Mouse (Mus musculus) forebrain, embryonic 15.5 days (tissue): ENCODE measurements at regions not wholly inside any gene's neighbourhood (a gene's known extent, or its start where the extent isn't known, plus 50 kb on each side); places are given as distances from the start of the nearest gene placed in this dataset.

Experiments
- ATAC-seq: fragments of 200-750 bp; cut with Nextera tagmentation; replicated peaks from 2 replicates; pipeline ENCODE4 v1.8.0; 2017; ENCODE audit warnings: mild to moderate bottlenecking, moderate TSS enrichment, moderate library complexity
- H3K27ac ChIP-seq: fragments of 300-500 bp; sonication (generic); replicated peaks from 2 replicates; pipeline ENCODE4 v1.5.1; 2015; ENCODE audit warnings: mild to moderate bottlenecking, inconsistent platforms
- H3K27me3 ChIP-seq: fragments of 300-500 bp; sonication (generic); 2 replicates; pipeline ENCODE4 v1.6.1; 2015; ENCODE audit warnings: inconsistent platforms
- H3K36me3 ChIP-seq: fragments of 300-500 bp; sonication (generic); 2 replicates; pipeline ENCODE4 v1.6.1; 2015; ENCODE audit warnings: mild to moderate bottlenecking, inconsistent platforms
- H3K4me1 ChIP-seq: fragments of 300-500 bp; sonication (generic); 2 replicates; pipeline ENCODE4 v1.6.1; 2015; ENCODE audit warnings: inconsistent platforms
- H3K4me2 ChIP-seq: fragments of 300-500 bp; sonication (generic); replicated peaks from 2 replicates; pipeline ENCODE4 v1.6.1; 2015; ENCODE audit warnings: mild to moderate bottlenecking, inconsistent platforms
- H3K4me3 ChIP-seq: fragments of 300-500 bp; sonication (generic); 2 replicates; pipeline ENCODE4 v1.5.1; 2015; ENCODE audit warnings: mild to moderate bottlenecking, inconsistent platforms
- H3K9ac ChIP-seq: fragments of 300-500 bp; sonication (generic); replicated peaks from 2 replicates; pipeline ENCODE4 v1.6.1; 2015; ENCODE audit warnings: mild to moderate bottlenecking, inconsistent platforms
- H3K9me3 ChIP-seq: fragments of 300-500 bp; sonication (generic); 2 replicates; pipeline ENCODE4 v1.6.1; 2016; ENCODE audit warnings: inconsistent platforms
- WGBS: fragments of 180-500 bp; shearing (Covaris S2); methylation state at CpG from one replicate; pipeline ENCODE4 v1.1.7; 2015; ENCODE audit warnings: mixed read lengths; 5-methylcytosine and 5-hydroxymethylcytosine counted together

- Histone ChIP-seq H3K9me3 (no peaks in the 10 kb centered on the region), H3K27ac (no peak overlapping the region), H3K36me3 (no peaks in the 10 kb centered on the region), H3K9ac (no peak overlapping the region), H3K27me3 (no peaks in the 10 kb centered on the region), H3K4me2 (no peak overlapping the region), H3K4me1 (no peaks in the 10 kb centered on the region), H3K4me3 (no peak overlapping the region)
- ATAC-seq = no peak
- WGBS = 82% methylated on average over 3 of the region's 3 CpGs
Measured at GRCm38 (mm10) chr4:89082838-89083237, 54.1 kb upstream of the Mtap start.

- H3K4me3 ChIP-seq = no peak overlapping the region
- no peaks in the 10 kb centered on the region for H3K27me3 ChIP-seq
- H3K4me1 ChIP-seq = no peaks in the 10 kb centered on the region
- no peaks in the 10 kb centered on the region for H3K36me3 ChIP-seq
- WGBS = 83% methylated on average over 9 of the region's 9 CpGs
- no peaks in the 10 kb centered on the region for H3K9me3 ChIP-seq
- H3K9ac ChIP-seq = no peak overlapping the region
- H3K4me2 ChIP-seq = no peak overlapping the region
- no peak for ATAC-seq
- no peak overlapping the region for H3K27ac ChIP-seq
Measured at GRCm38 (mm10) chr4:89078485-89078884, 58.4 kb upstream of the Mtap start.

DNA sequence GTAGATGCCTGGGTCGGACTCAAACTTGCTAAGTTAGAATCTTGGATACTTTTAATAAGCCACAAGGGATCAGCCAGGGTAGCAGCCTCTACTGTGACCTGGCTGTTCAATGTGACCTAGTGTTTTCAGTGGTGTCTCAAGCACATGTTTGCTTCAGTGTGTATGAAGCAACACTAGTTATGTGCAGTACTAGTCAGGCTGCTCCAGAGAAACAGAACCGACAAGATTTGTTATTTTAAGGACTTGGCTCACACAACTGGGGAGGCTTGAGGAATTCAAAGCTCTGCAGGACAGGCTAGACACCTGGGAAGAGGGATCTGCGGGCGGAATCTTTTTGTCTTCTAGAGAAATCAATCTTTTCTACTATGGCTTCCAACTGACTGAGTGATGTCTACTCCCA is 62.2 kb upstream of the Mtap start:
- no peak for ATAC-seq
- H3K4me1 ChIP-seq = no peaks in the 10 kb centered on the region
- no peak overlapping the region for H3K27ac ChIP-seq
- no peaks in the 10 kb centered on the region for H3K36me3 ChIP-seq
- WGBS = 49% methylated on average over 4 of the region's 4 CpGs
- no peaks in the 10 kb centered on the region for H3K9me3 ChIP-seq
- no peak overlapping the region for H3K4me3 ChIP-seq
- no peaks in the 10 kb centered on the region for H3K27me3 ChIP-seq
- no peak overlapping the region for H3K9ac ChIP-seq
- no peak overlapping the region for H3K4me2 ChIP-seq

DNA sequence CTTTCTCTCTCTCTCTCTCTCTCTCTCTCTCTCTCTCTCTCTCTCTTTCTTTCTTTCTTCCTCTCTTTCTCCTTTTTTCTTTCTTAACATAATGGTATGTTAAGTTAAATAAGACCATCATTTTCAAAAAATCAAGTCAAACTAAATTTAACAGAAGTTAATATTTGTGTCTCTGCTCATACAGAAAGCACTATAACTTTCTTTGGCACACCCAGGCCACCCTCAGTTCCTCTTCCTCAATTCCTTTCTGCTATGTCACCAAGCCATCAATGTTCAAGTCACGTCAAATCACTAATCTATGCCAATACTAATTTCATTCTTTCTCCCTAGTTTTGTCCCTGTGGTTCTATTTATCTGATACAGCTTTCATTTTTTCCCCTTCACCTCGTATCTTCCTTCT is 66.5 kb upstream of the Mtap start:
- no peak for ATAC-seq
- Histone ChIP-seq H3K27me3 (no peaks in the 10 kb centered on the region), H3K36me3 (no peaks in the 10 kb centered on the region)

DNA sequence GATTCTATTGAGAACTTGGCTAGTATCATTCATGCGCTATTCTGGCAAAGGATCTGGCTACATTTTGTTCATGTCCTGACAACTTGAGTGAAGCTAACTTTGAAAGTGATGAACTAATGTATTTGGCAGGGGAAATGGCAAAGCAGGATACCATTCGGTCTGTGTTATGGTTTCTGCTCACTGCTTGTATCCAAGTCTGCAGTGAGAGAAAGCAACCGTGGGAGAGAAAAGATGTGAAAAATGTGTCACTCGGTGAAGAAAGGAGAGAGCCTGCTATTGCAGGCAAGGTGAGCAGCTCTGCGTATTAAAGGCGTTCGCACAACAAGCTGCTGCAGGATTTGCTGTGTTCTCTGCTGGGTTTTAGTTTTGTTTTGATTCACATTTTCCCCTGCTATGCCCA is 72.5 kb upstream of the Mtap start:
- H3K4me1 ChIP-seq = no peaks in the 10 kb centered on the region

More for the DNA sequence above, 66.5 kb upstream of the Mtap start:
- H3K4me3 ChIP-seq = no peak overlapping the region
- H3K27ac ChIP-seq = no peak overlapping the region
- H3K4me2 ChIP-seq = no peak overlapping the region
- no peaks in the 10 kb centered on the region for H3K4me1 ChIP-seq
- H3K9me3 ChIP-seq = no peaks in the 10 kb centered on the region
- H3K9ac ChIP-seq = no peak overlapping the region
- WGBS = 86% methylated on average over 2 of the region's 2 CpGs

DNA sequence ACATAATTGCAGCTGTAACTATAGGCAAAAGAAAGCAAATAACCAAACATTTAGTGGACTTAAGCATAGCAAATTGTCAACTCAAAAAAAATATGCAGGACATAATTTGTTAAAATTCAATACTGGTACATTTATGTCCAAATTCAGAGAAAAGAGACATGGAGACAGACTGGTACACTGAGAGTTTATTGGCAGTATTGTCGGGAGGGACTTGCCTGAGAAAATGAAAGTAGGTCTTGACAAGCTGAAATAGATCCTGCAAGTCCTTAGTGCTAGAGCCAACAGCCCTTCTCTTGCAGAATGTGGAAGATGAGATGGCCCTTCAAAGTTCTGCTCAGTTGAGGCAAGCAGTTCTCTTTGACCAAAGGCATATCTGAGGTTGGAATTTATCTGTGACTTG is 74.5 kb upstream of the Mtap start:
- 76% methylated on average over 1 of the region's 1 CpGs for WGBS
- no peak overlapping the region for H3K4me2 ChIP-seq

More for the DNA sequence above, 72.5 kb upstream of the Mtap start:
- H3K27ac ChIP-seq = no peak overlapping the region
- no peak overlapping the region for H3K9ac ChIP-seq
- no peak overlapping the region for H3K4me3 ChIP-seq
- no peak overlapping the region for H3K4me2 ChIP-seq
- 67% methylated on average over 7 of the region's 7 CpGs for WGBS
- no peak for ATAC-seq
- no peaks in the 10 kb centered on the region for H3K9me3 ChIP-seq
- H3K27me3 ChIP-seq = no peaks in the 10 kb centered on the region
- H3K36me3 ChIP-seq = no peaks in the 10 kb centered on the region

DNA sequence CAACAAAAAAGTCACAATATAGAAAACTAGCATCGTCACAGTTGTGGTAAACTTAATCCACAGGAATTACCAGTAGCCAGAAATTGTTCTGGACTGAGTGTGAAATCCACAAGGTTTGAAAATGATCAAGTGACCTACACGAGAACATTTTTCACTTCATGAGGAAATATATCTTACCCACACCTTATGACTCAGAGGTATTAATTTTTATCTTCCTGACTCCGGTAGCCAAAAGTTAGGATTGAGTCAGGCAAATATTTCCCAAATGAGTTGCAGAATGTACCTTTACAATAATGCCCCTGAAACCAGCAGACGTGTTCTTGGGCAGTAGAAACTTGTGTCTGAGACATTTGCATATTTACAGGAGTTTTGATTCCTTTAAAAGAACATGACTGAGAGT is 75.3 kb upstream of the Mtap start:
- Histone ChIP-seq H3K27ac (no peak overlapping the region), H3K4me1 (no peaks in the 10 kb centered on the region)
- ATAC-seq = no peak

More for the DNA sequence above, 74.5 kb upstream of the Mtap start:
- Histone ChIP-seq H3K4me1 (no peaks in the 10 kb centered on the region), H3K27ac (no peak overlapping the region), H3K9me3 (no peaks in the 10 kb centered on the region), H3K9ac (no peak overlapping the region), H3K36me3 (no peaks in the 10 kb centered on the region), H3K27me3 (no peaks in the 10 kb centered on the region), H3K4me3 (no peak overlapping the region)
- ATAC-seq = no peak

GRCm38 (mm10) chr4:89057573-89057972 is 79.3 kb upstream of the Mtap start:
- Histone ChIP-seq H3K27ac (no peak overlapping the region), H3K4me1 (no peaks in the 10 kb centered on the region), H3K9ac (no peak overlapping the region), H3K36me3 (no peaks in the 10 kb centered on the region), H3K4me3 (no peak overlapping the region), H3K4me2 (no peak overlapping the region), H3K9me3 (no peaks in the 10 kb centered on the region), H3K27me3 (no peaks in the 10 kb centered on the region)
- no peak for ATAC-seq

More for the DNA sequence above, 75.3 kb upstream of the Mtap start:
- Histone ChIP-seq H3K4me2 (no peak overlapping the region), H3K9me3 (no peaks in the 10 kb centered on the region), H3K4me3 (no peak overlapping the region), H3K9ac (no peak overlapping the region), H3K36me3 (no peaks in the 10 kb centered on the region), H3K27me3 (no peaks in the 10 kb centered on the region)
- WGBS = 89% methylated on average over 4 of the region's 4 CpGs

DNA sequence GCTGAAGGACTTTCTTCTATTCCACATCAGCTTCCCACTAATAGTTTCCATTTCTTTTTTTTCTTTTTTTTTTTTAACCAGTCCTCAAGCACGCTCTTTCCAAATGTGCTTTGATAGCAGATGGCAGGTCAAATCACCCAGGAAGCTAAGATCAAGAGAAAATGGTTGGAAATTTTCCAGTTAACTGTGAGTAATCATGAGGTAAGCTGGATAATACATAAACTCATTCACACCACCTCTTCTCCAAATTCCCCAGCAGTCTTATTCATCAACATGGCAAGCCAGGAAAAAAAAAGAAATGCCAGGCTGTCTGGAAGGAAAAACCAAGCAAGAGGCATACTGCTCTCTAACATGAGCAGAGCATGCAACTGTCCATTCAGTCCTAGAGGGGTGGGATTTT is 79.8 kb upstream of the Mtap start:
- Histone ChIP-seq H3K9me3 (no peaks in the 10 kb centered on the region), H3K4me2 (no peak overlapping the region), H3K9ac (no peak overlapping the region), H3K36me3 (no peaks in the 10 kb centered on the region), H3K4me1 (no peaks in the 10 kb centered on the region), H3K4me3 (no peak overlapping the region), H3K27me3 (no peaks in the 10 kb centered on the region), H3K27ac (no peak overlapping the region)
- WGBS = 44% methylated on average over 1 of the region's 1 CpGs
- ATAC-seq = no peak

- no peaks in the 10 kb centered on the region for H3K9me3 ChIP-seq
- H3K27me3 ChIP-seq = no peaks in the 10 kb centered on the region
- H3K4me1 ChIP-seq = no peaks in the 10 kb centered on the region
- no peak for ATAC-seq
- no peak overlapping the region for H3K4me2 ChIP-seq
- H3K27ac ChIP-seq = no peak overlapping the region
- no peaks in the 10 kb centered on the region for H3K36me3 ChIP-seq
- WGBS = 94% methylated on average over 3 of the region's 3 CpGs
- no peak overlapping the region for H3K9ac ChIP-seq
- no peak overlapping the region for H3K4me3 ChIP-seq
Measured at GRCm38 (mm10) chr4:89055969-89056368, 81.0 kb upstream of the Mtap start.

GRCm38 (mm10) chr4:89053606-89054005 is 83.3 kb upstream of the Mtap start:
- Histone ChIP-seq H3K27ac (no peak overlapping the region), H3K9me3 (no peaks in the 10 kb centered on the region), H3K9ac (no peak overlapping the region), H3K27me3 (no peaks in the 10 kb centered on the region), H3K4me2 (no peak overlapping the region), H3K4me3 (no peak overlapping the region), H3K36me3 (no peaks in the 10 kb centered on the region), H3K4me1 (no peaks in the 10 kb centered on the region)
- WGBS = 80% methylated on average over 6 of the region's 6 CpGs
- ATAC-seq = no peak

- 85% methylated on average over 5 of the region's 5 CpGs for WGBS
- Histone ChIP-seq H3K4me3 (no peak overlapping the region), H3K9ac (no peak overlapping the region), H3K27ac (no peak overlapping the region), H3K36me3 (no peaks in the 10 kb centered on the region), H3K4me2 (no peak overlapping the region), H3K27me3 (no peaks in the 10 kb centered on the region), H3K9me3 (no peaks in the 10 kb centered on the region), H3K4me1 (no peaks in the 10 kb centered on the region)
- no peak for ATAC-seq
Measured at GRCm38 (mm10) chr4:89051897-89052296, 85.0 kb upstream of the Mtap start.

DNA sequence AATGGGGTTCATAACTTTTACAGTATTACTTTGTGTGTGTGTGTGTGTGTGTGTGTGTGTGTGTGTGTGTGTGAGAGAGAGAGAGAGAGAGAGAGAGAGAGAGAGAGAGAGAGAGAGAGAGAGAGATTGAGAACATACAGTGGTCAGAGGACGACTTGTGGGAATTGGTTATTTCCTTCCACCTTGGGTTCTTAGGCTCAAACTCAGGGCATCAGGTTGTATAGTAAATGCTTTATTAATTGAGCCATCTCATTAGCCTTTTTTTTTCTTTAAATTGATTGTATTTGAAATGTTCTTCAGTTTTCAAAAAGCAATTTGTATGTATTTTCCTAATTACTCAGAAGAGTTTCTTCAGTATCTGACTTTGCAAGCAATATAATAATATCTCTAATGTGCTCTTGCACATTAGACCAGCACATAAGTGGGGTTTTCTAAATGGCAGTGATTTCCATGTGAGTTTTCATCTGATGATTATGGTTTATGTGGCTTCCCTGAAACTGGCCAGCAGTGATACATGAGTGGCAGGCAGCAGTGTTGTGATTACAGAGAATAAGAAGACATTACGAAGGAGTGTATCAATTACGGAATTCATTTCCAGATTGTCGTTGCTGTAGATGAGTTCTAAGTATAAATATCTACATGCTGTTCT is 86.2 kb upstream of the Mtap start:
- Histone ChIP-seq H3K9me3 (no peaks in the 10 kb centered on the region), H3K27me3 (no peaks in the 10 kb centered on the region), H3K27ac (no peak overlapping the region), H3K9ac (no peak overlapping the region), H3K4me2 (no peak overlapping the region), H3K4me1 (no peaks in the 10 kb centered on the region), H3K36me3 (no peaks in the 10 kb centered on the region), H3K4me3 (no peak overlapping the region)
- no peak for ATAC-seq
- WGBS = 84% methylated on average over 4 of the region's 4 CpGs
